Mouse (Mus musculus) bone marrow macrophage, adult 2 months (primary cell): ENCODE results near the gene Gtf2f2.

Experiments used
- CTCF ChIP-seq: IDR thresholded peaks from 2 replicates; pipeline ENCODE4 v1.5.1; 2012; ENCODE audit warnings: low read depth, mild to moderate bottlenecking, low read length, moderate library complexity
- POLR2A ChIP-seq: IDR thresholded peaks from 2 replicates; pipeline ENCODE4 v1.6.1; 2012; ENCODE audit warnings: mild to moderate bottlenecking, low read depth, low read length, borderline replicate concordance

- TF ChIP-seq CTCF = no peak
- TF ChIP-seq POLR2A = no peak
Observed at GRCm38 (mm10) chr14:75931266-75931665, 79.4 kb downstream of the Gtf2f2 start.
